Mouse (Mus musculus): ENCODE data around the gene Arfrp1.

DNA sequence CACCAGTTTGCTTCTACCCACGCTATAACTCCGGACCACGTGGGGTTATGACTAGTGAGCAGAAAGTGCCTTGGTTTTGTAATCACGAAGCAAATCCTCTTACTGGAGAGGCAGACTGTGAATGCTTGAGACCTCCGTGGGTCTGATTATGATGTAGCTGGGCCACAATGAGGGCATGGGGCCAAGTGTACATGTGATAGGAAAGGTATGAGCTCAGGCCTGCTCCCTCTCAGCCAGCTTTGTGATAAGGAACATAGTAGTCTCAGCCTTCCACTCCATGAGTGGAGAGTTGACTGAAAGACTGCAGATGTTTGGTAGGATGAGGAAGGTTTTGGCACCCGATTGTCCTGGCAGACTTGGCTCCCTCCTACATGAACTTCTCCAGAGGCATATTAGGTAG, 22.4 kb downstream of the Arfrp1 start:
- TF ChIP-seq CTCF (IDR thresholded peaks at IDR 0.05; ENCODE audit: borderline replicate concordance, control insufficient read depth, extremely low read depth, insufficient read depth, low read length, poor library complexity) (no peak), POLR2A (IDR thresholded peaks at IDR 0.05; ENCODE audit: control insufficient read depth, extremely low read depth, insufficient read depth, low read length, poor library complexity) (no peak)
